Mouse (Mus musculus) myocyte (in vitro differentiated cells): ENCODE results near the gene Cnp. TPM values are rescaled to one million over a fixed set of nuclear protein-coding genes. Genes with fewer than 3 reads are reported as not detected.

Source experiments
- H3K27me3 ChIP-seq: one replicate; pipeline ENCODE4 v1.6.1; 2011; ENCODE audit not compliant: control insufficient read depth, insufficient read depth, insufficient read length
- H3K36me3 ChIP-seq: one replicate; pipeline ENCODE4 v1.6.1; 2011; ENCODE audit not compliant: control insufficient read depth, insufficient read depth
- H3K4me2 ChIP-seq: one replicate; pipeline ENCODE4 v1.6.1; 2011; ENCODE audit warnings: low read depth, control low read depth
- H3K4me3 ChIP-seq: one replicate; pipeline ENCODE4 v1.5.1; 2011; ENCODE audit warnings: mild to moderate bottlenecking, control low read depth, moderate library complexity
- H3K79me2 ChIP-seq: one replicate; pipeline ENCODE4 v1.6.1; 2011; ENCODE audit not compliant: control insufficient read depth, insufficient read depth
- H3ac ChIP-seq: one replicate; pipeline ENCODE4 v1.6.1; 2011; ENCODE audit not compliant: control insufficient read depth, insufficient read length
- CEBPB ChIP-seq: IDR thresholded peaks from 2 replicates; pipeline ENCODE4 v1.6.1; 2011; ENCODE audit warnings: mild to moderate bottlenecking, moderate library complexity; ENCODE audit not compliant: poor library complexity, insufficient read depth, severe bottlenecking
- E2F4 ChIP-seq: IDR thresholded peaks from one replicate; pipeline ENCODE4 v1.6.1; 2011; ENCODE audit warnings: mild to moderate bottlenecking, control low read depth, moderate library complexity; ENCODE audit not compliant: insufficient read depth
- MAX ChIP-seq: IDR thresholded peaks from one replicate; pipeline ENCODE4 v1.6.1; 2011; ENCODE audit warnings: low read depth, mild to moderate bottlenecking, control low read depth
- MYOD1 ChIP-seq, 3 experiments: IDR thresholded peaks; one replicate each; pipeline ENCODE4 v1.6.1; 2011; ENCODE audit warnings: control low read depth in 2 of 3, low read depth in 2 of 3, mild to moderate bottlenecking in 2 of 3, moderate library complexity in 1 of 3; ENCODE audit not compliant: insufficient read length in 2 of 3, control insufficient read depth in 1 of 3
- MYOG ChIP-seq, 3 experiments: IDR thresholded peaks; one replicate each; pipeline ENCODE4 v1.6.1; 2011; ENCODE audit warnings: control low read depth in 2 of 3, low read depth in 2 of 3, mild to moderate bottlenecking in 2 of 3; ENCODE audit not compliant: insufficient read length in 2 of 3, control insufficient read depth in 1 of 3, insufficient read depth in 1 of 3
- POLR2A ChIP-seq: IDR thresholded peaks from one replicate; pipeline ENCODE4 v1.6.1; 2011; ENCODE audit warnings: low read depth, mild to moderate bottlenecking, control low read depth, moderate library complexity; ENCODE audit not compliant: insufficient read length
- POLR2AphosphoS2 ChIP-seq: IDR thresholded peaks from one replicate; pipeline ENCODE4 v1.6.1; 2011; ENCODE audit warnings: low read depth, control low read depth; ENCODE audit not compliant: insufficient read length
- REST ChIP-seq: IDR thresholded peaks from one replicate; pipeline ENCODE4 v1.6.1; 2011; ENCODE audit warnings: mild to moderate bottlenecking, control low read depth, moderate library complexity; ENCODE audit not compliant: insufficient read depth, insufficient read length
- SRF ChIP-seq: IDR thresholded peaks from one replicate; pipeline ENCODE4 v1.6.1; 2011; ENCODE audit warnings: low read depth; ENCODE audit not compliant: control insufficient read depth, insufficient read length
- TCF12 ChIP-seq: IDR thresholded peaks from one replicate; pipeline ENCODE4 v1.6.1; 2011; ENCODE audit warnings: mild to moderate bottlenecking, control low read depth; ENCODE audit not compliant: poor library complexity, insufficient read depth, severe bottlenecking
- TCF3 ChIP-seq: IDR thresholded peaks from one replicate; pipeline ENCODE4 v1.6.1; 2011; ENCODE audit warnings: low read depth, control low read depth; ENCODE audit not compliant: insufficient read length
- USF1 ChIP-seq: IDR thresholded peaks from one replicate; pipeline ENCODE4 v1.6.1; 2011; ENCODE audit warnings: low read depth, mild to moderate bottlenecking, control low read depth, moderate library complexity
- polyA plus RNA-seq: library from polyadenylated mRNA; unstranded; fragments of >200 nt; fragmentation: generic; extraction: Trizol; gene quantifications from one replicate; pipeline ENCODE4 v1.2.1, GENCODE M21; 2012; ENCODE audit warnings: missing spikeins

The Cnp gene
- 18.5 TPM for polyA plus RNA-seq

DNA sequence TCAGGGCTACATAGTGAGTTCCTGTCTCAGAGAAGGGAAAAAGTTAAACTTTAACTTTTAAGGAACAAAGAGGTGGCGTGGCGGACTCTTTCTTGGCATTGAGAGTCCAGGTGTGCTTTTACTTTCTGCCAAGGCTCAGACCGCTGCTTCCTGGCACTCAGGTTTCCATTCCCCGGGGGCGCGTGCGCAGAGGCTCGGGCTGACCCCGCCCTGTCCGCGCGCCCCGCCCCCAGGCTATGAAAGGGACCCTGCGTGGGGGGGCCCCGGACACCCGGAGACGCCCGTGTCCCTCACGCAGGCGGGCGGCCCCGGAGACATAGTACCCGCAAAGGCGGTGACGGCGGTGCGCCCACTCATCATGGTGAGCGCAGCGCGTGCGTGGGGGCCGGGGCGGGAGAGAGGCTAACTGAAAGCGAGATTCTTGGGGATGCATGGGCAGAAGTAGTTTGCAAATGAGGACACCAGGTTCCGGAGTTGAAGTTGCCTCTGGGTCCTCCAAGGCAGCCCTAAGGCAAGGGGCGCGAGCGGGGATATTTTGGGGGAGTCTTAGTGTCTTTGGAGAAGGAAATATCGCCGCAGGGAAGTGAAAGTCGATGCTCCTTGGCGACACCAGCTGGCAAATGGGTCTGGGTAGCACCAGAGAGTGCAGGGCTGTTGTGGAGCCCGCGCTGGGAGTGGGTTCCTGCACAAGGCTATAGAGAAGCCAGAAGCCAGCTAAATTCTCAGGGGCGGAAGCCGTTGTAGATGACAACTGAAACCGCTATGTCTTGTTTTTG is at the start of gene Cnp:
Cnp (plus strand) TSS at position 197 of the 776 bp plus-strand sequence.
- H3K36me3 ChIP-seq, result no peaks in the 10 kb centered on the region
- no peak within 1 kb of the TSS for H3ac ChIP-seq
- H3K27me3 ChIP-seq, result no peaks in the 10 kb centered on the region
- H3K4me3 ChIP-seq, result peak within 1 kb of the TSS; percentile 33
- TF ChIP-seq MYOD1 (IDR thresholded peaks at IDR 0.05; ENCODE audit: control insufficient read depth in 1 of 3, insufficient read length in 2 of 3, low read depth in 2 of 3) (no peak), MYOG (IDR thresholded peaks at IDR 0.05; ENCODE audit: control insufficient read depth in 1 of 3, insufficient read depth in 1 of 3, insufficient read length in 2 of 3, low read depth in 2 of 3) (peak in 1 of 3 experiments; percentile 2), POLR2A (peak; percentile 74)
- peak within 1 kb of the TSS; percentile 66 for H3K4me2 ChIP-seq
- H3K79me2 ChIP-seq, result no peaks in the 10 kb centered on the region

DNA sequence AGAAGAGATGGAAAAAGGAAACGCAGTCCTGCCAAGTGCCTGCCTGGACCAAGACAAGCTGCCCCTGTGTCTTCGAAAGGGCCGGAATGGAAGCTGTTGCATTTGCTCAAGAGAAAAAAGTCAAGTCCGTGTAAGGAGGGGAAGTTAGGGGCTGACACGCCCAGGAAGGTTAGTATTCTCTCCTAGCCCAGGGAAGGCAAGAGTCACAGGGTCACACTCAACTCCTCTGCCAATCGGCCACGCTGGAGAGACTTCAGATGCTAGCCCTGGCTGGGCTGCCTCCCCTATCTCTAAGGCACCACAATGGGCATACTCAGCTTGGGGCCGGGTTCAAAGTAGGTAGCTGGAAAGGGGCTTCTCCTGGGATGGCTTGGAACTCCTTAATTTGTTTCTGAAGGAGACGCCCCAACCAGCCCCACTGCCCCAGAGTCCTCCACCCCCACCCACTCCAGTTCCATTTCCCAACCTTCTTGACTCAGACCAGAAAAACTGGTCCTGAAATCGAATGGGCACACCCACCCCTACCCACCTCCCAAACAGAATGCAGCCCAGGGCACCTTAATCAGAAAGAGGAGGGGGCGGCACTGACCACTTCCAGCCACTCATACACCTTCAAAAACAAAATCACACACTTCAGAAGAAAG is 49.6 kb upstream of the Cnp start:
- no peak overlapping the region for H3ac ChIP-seq
- peak overlapping the region; percentile 98 for H3K4me3 ChIP-seq

DNA sequence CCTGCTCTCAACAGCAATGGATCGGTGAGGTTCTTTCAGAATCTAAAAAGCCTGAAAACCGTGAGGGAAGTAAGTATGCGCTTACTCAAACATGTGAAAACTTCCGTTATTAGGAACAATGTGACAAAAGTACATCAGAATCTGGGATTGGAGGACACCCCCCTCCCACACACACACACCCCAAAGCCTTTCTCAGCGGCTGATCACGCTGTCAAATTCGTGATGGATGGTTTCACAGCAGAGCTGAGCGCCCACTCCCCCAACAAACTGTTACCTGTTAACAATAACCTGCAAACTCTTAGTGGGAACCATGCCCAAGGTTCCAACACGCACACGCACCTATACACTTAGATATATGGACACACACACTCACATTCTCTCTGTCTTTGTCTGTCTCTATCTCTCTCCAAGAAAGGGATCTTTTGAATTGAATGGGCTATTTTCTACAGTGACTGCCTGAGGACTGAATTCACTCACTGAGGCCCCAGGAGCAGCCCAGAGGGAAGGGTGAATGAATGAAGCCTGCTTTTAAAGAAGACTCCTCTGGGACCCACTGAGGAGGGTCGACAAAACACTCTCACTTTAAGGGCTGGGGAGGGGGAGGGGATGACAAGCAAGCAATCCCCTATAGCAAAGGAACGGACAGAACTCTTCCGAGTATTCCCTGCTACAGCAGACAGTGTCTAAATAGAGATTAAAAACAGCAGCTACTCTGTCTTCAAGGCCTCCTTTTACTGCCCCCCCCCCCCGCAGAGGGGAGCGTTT is 48.5 kb upstream of the Cnp start:
- Histone ChIP-seq H3K4me2 (peak overlapping the region; percentile 98), H3K79me2 (peaks cover 53% of the 10 kb centered on the region), H3ac (peak overlapping the region; percentile 19), H3K36me3 (peaks cover 30% of the 10 kb centered on the region), H3K27me3 (no peaks in the 10 kb centered on the region), H3K4me3 (peak overlapping the region; percentile 98)
- TF ChIP-seq TCF12 (no peak), SRF (no peak), POLR2AphosphoS2 (no peak), POLR2A (no peak), MYOG (IDR thresholded peaks at IDR 0.05; ENCODE audit: control insufficient read depth in 1 of 3, insufficient read depth in 1 of 3, insufficient read length in 2 of 3, low read depth in 2 of 3) (no peak), MAX (no peak), MYOD1 (IDR thresholded peaks at IDR 0.05; ENCODE audit: control insufficient read depth in 1 of 3, insufficient read length in 2 of 3, low read depth in 2 of 3) (no peak), REST (no peak), USF1 (no peak), E2F4 (no peak), TCF3 (no peak), CEBPB (no peak)

More for the DNA sequence above, 49.6 kb upstream of the Cnp start:
- Histone ChIP-seq H3K79me2 (peaks cover 53% of the 10 kb centered on the region), H3K27me3 (no peaks in the 10 kb centered on the region), H3K36me3 (peaks cover 36% of the 10 kb centered on the region), H3K4me2 (peak overlapping the region; percentile 98)
- no peak for TF ChIP-seq SRF
- no peak for TF ChIP-seq TCF12
- TF ChIP-seq CEBPB, result no peak
- TF ChIP-seq POLR2AphosphoS2, result no peak
- TF ChIP-seq USF1, result no peak
- no peak for TF ChIP-seq POLR2A
- TF ChIP-seq TCF3, result no peak
- TF ChIP-seq MYOD1 (IDR thresholded peaks at IDR 0.05; ENCODE audit: control insufficient read depth in 1 of 3, insufficient read length in 2 of 3, low read depth in 2 of 3), result no peak
- TF ChIP-seq MAX, result no peak
- no peak for TF ChIP-seq E2F4
- TF ChIP-seq MYOG (IDR thresholded peaks at IDR 0.05; ENCODE audit: control insufficient read depth in 1 of 3, insufficient read depth in 1 of 3, insufficient read length in 2 of 3, low read depth in 2 of 3), result no peak
- TF ChIP-seq REST, result no peak

- Histone ChIP-seq H3K36me3 (peaks cover 23% of the 10 kb centered on the region), H3K4me2 (peak overlapping the region; percentile 98), H3ac (peak overlapping the region; percentile 19), H3K4me3 (peak overlapping the region; percentile 98), H3K79me2 (peaks cover 47% of the 10 kb centered on the region), H3K27me3 (no peaks in the 10 kb centered on the region)
- no peak for TF ChIP-seq E2F4
- TF ChIP-seq MYOG (IDR thresholded peaks at IDR 0.05; ENCODE audit: control insufficient read depth in 1 of 3, insufficient read depth in 1 of 3, insufficient read length in 2 of 3, low read depth in 2 of 3), result no peak
- no peak for TF ChIP-seq POLR2AphosphoS2
- TF ChIP-seq CEBPB, result no peak
- no peak for TF ChIP-seq MAX
Observed at GRCm38 (mm10) chr11:100527066-100527457, 47.6 kb upstream of the Cnp start.
